Mouse (Mus musculus) layer of hippocampus, adult 9-11 months (tissue): ENCODE measurements around the gene Rhpn2.

Experiments used
- DNase-seq: peaks from one replicate; pipeline ENCODE4 v3.0.0; 2022

The Rhpn2 gene

DNA sequence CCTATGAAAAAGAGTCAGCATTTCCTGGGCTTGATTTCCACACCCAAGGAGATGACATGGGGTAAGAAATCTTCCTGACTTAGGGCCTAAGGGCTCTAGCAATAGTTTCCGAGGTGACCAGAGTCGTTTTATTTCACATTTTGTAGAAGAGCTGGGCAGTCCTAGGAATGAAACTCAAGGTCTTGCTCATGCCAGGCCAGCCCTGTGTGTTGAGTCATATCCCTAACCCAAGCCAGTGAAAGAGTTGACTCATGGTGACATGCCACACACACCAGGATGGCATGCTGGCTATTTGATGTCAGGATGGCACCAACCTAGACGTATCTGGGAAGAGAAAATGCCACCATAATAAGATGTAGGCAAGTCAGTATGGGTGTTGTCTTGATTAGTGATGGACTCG is 15.1 kb downstream of the Rhpn2 start:
- no peak for DNase-seq

DNA sequence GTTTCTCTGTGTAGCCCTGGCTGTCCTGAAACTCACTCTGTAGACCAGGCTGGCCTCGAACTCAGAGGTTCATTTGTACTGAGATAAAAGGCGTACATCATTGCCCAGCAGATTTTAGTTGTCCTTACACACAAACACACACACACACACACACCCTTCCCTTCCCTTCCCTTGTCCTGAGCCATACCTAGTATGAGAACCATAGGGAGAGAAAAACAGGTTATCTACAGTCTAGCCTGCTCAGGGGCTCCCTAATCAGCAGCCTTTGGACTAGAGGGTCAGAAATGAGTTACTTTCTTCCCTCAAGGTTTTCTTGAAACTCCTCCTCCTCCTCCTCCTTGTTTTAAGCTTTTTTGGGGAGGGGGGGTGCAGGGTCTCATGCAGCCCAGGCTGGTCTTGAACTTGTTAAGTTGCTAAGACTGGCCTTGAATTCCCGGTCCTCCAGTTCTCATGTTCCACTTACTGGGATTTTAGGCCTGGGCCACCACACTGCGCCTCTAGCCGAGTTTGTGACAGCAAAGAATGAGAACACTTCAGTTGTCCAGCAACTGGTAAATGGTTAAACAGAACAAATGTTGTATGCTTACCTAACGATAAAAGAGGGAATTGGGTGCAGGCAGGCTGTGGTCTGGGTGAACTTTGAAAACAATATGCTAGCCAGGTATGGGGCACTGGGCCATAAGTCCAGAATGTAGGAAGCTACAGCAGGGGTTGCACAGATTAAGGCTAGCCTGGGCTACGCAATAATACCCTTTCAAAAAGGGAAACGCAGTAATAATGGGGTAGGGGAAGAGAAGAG is 16.1 kb downstream of the Rhpn2 start:
- no peak for DNase-seq

DNA sequence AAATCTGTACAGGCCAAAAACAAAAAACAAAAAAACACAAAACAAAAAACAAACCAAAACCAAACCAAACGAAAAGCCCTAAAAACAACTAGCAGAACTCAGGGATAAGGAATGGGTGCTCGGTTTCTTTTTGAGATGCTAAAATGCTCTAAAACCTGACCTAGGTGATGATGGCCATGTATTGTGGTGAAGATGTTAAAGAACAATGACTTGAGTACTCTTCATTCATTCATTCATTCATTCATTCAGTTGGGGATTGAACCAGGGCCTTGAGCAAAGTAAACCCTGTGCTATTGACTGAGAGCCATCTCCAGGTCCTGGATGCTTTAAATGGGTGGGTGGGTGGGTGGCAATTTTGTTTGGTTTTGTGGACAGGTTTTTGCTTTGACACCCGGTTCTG is 17.2 kb downstream of the Rhpn2 start:
- no peak for DNase-seq

DNA sequence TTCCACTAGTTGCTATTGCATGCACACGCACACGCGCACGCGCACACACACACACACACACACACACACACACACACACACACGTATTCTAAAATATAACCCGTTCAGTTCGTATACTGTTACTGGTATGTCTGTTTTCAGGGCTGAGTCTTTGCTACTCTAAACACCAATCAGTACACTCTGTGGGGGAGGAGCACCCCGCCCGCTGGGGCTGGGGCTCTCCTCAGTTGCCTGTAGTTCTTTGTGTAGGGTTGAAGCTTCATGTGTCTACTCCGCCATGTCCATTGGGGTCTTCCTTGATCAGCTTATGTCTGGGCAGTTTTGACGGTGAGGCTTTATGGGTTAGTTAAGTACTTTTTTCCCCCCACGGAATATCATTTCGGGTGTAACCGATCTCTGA is 19.3 kb downstream of the Rhpn2 start:
- DNase-seq: no peak

DNA sequence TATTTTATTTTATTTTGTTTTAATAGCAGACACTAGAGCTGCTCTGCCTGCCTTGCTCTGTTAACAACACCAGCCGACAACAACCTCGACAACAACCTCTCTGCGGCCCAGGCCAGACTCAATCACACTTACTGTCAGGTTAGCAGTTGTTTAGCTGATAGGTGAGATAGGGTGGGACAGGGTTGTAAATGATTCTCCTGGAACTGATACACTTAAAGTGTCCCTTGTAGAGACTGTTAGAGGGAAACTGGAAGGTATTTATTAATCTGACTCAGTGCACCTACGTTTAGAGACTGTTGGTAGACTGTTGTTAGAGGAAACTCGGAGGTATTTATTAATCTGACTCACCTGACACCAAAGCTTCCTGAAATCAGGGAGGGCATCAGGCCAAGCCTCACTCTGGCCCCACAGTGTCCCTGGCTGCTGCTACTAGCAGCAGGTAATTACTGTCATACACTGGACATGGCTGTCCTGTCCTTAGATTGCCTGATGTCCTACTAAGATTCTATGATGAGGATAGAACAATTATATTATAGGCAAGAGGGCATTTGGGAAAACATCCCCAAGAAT is 21.4 kb downstream of the Rhpn2 start:
- DNase-seq: no peak

DNA sequence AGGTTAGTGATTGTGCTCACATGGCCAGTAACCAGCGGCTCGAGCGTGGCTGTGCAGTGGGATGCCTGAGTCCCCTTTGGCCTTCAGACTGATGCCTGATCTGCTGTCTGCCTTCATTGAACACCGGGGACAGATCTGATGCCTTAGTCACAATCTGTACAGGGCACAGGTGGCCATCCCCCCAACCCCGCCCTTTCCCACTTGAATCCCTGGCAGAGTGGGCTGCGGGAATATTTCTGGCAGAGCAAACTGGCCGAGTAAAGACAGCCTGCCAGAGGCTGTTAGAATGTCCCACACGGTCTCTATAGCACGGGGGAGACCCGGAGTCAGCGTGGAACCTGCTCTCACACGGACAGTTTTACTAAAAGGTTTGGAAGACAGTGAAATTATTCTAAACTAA is 23.7 kb downstream of the Rhpn2 start:
- DNase-seq: no peak

DNA sequence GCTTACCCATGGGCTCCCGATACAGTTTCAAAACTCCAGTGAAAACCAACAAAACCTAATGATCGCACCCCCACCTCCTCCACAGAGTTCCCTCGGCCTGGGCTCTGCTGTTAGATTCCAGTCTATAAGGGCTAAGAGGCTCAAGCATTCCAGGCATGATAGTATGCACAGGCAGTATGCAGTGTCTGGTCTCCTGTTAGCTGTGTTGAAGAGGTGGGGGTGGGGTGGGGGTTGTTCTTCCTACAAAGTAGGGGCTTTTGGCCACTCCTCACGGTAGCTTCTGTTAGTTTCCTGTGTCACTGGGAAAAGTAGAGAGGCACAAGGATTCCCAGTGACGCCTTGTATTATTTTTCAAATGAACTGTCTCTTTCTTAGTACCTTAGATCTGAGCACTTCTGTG is 28.3 kb downstream of the Rhpn2 start:
- no peak for DNase-seq

DNA sequence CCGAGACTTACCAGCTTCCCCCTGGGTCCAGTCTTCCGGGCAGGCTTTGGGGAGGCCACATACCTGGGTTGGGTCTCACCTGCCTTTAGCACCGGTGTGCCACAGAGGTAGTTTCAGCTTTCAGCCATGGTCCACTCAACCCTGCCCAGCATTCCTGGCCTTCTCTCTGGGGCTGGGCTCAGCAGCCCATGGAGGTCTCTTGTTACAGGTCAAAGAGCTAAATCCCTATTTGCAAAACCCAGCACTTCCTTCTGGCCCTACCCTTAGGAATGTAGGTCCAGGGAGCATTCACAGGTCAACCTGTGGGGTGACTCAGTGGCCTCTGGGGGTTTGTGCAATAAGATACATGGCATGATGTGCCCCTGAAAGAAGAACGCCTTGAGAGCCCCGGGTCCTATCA is 28.9 kb downstream of the Rhpn2 start:
- DNase-seq: no peak

DNA sequence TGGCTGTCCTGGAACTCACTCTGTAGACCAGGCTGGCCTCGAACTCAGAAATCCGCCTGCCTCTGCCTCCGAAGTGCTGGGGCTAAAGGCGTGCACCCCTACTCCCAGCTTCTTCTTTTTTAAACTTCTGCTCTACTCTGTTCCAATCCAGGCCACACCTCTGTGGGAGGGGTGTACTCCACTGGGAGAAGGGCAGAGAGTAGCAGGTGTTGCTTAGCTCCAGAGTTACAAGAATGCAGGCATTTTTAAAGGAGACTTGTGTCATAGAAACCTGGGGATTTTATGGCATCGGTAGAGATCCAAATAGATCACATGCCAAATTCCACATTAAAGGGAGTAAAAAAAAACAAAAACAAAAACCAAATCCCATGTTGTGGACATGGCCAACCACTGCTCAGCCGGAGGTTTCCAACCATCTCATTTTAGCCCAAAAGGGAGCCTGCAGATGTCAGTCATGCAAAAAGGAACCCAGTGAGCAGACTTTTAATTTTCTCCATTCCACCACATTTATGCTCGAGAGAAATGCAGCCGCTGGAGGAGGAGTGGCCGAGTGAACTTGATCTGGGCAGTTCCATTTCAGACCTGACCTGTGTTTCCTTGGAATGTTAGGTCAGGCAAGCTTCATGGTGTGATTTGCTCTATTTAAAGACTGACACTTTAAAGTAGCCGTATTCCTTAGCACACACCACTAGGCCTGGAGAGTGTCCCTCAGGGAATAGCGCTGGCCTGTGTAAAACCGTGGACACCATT is 31.4 kb downstream of the Rhpn2 start:
- no peak for DNase-seq

DNA sequence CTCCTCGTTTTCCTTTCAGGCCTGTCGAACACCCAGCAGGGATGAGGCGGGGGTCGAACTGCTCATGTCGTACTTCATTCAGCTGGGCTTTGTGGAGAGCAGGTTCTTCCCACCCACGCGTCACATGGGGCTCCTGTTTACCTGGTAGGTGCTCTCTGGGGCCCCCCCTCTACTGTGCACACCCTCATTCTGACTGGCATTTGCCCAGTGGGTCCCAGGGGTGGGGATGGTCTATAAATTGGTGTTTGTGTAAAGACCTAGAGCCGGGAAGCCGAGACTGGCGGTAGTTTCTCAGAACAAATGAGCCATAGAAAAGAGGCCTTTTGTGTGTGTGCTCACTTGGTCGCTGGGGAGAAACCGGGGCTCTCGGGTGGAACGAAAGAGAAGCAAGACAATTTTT is 37.1 kb downstream of the Rhpn2 start:
- no peak for DNase-seq

DNA sequence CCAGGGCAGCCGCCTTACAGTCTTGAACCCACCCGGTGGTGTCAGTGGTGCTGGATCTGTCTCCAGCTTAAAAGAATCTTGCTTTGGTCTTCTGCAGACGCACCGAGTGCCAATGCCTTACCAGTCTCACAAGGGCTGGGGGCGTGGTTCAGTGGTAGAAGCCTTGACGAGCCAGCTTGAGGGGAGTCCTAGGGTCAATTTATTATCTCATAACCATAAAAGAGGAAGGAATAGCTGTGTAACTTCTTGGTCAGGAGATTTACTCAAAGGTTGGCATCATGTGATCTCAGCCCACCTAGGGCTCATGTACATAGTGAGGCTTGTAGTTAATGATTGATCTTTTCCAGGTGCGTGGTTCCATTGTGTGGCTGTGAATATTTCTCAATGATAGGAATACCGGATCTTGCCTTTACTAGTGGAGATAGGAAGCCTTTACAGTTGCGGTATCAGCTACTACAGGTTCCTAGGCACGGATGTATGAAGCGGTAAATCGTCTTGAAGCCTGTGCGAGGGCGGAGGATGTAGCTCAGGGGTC is 38.6 kb downstream of the Rhpn2 start:
- DNase-seq: no peak

DNA sequence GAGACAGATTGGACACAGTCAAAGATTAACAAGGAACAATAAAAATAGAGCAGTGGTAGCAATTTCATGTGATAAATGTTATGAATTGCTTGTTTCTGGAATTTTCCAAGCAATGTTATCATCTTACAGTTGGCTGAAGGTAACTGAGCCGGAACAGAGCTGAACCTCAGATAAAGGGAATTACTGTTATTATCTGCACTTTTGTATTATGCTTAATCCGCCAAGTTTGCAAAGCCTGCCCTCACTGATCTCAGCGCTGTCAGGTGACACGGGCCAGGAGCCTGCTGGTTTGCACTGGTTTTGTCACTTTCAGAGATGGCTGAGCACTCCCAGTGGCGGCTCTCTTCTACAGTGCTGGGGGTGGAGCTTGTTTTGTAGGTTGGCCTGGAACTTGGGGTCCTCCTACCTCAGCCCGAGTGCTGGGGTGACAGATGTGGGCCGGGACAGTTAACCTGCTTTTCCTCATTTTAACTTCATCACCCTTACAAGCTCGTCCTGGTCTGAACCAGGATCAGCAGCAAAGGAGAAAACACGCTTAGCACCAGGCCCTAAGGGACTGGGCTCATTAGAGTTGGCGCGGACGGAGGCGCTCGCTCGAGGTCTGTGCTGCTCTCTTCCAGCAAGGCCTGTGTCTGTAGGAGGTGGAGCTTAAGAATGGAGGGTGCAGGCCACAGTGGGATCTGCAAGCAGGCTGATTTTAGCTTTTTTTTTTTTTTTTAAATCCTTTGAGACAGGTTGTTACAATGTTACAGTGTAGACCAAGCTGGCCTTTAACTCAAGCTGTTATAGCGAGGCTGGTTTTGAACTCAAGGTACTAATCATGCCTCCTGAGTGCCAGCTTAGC is 39.4 kb downstream of the Rhpn2 start:
- DNase-seq: no peak

DNA sequence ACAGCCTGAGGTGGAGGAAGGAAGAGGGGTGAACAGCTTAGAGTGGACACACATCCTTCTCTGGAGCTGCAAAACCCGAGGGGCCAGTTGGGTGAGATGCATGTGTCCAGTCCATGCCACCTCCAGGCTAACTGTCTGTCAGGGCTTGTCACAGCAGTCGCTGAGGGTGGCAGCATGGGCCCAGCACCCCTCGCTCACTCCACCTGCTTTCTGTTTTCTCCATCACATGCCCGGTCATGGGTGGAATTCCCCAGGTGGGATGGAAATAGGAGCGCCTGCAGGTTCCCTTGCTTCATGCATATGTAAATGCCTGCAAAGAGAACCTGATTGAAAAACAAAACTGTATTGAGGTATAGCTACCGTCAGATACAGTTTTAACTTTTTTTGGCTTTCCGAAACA is 40.3 kb downstream of the Rhpn2 start:
- DNase-seq: no peak

DNA sequence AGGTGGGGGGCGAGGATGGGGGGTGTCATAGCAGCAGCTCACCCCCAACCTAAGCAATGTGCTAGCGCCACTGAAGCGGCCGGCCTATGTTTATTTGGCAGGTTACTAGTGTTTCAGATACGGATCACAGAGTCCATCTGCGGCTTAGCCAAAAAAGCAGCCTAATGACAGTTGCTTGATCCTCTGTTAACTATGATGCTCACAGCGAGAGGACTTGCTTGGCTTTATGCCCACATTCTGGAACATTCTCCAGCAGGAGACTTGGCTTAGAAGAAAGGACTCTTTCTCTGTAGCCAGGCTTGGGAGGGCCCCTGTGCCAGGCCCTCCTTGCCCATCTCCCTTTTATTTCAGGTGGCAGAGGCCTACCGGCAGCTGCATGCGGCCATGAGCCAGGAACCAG is 42.7 kb downstream of the Rhpn2 start:
- no peak for DNase-seq

DNA sequence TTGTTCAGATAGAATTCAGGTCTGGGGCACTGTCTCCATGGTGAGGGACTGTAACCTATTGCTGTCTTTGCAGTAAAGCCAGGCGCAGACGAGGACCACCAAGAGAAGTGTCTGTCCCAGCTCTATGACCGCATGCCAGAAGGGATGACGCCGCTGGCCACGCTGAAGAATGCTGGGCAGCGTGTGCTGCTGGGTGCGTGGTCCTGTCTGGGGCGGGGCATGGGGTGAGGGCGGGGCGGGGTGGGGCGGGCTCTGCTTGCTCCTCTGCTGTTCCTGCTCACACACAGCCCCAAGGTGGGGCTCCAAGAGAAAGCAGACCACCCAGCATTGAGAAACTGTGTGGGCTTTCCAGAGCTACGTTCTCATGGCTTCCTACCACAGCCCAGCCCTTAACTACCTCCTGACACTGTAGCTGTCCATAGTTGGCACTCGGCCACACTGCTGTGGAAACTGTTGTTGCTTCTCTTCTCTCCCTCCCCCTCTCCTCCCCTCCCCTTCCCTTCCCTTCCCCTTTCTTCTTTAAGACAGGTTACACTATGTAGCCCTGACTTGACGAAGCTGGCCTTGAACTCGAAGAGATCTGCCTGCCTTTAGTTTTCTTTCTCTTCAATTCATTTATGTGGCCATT is 45.6 kb downstream of the Rhpn2 start:
- DNase-seq: no peak

DNA sequence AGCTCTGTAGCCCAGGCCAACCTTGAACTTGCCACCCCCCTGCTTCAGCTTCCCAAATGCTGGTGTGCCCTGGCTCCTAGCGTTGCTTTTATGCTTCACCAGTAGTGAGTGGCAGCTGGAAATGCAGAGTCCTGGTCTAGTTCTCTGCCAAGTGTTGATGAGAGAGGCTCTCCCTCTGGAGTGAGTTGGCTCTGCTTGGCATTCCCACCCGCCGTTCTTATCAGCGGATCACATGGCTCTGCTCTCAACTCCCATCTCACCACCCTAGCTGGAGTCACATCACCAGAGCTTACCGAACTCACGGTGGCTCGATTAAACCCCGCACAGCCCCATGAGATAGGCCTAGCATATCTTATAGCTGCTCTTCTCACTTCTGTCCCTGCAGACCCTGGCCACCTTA is 46.4 kb downstream of the Rhpn2 start:
- DNase-seq: no peak

DNA sequence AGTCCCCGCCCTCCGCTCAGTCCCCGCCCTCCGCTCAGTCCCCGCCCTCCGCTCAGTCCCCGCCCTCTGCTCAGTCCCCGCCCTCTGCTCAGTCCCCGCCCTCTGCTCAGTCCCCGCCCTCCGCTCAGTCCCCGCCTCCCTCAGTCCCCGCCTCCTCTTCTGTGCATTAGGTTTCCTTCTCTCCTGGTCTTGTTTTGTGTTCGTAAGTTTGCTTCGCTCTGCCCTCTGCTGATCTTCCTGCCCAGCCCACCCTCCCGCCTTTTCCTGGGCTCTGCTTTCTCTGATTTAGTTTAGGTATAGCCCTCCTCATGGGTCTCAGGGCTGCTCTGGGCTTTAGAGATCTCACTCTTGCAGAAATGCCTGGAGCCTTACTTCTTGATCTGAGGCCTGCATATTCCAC is 47.9 kb downstream of the Rhpn2 start:
- DNase-seq: no peak

DNA sequence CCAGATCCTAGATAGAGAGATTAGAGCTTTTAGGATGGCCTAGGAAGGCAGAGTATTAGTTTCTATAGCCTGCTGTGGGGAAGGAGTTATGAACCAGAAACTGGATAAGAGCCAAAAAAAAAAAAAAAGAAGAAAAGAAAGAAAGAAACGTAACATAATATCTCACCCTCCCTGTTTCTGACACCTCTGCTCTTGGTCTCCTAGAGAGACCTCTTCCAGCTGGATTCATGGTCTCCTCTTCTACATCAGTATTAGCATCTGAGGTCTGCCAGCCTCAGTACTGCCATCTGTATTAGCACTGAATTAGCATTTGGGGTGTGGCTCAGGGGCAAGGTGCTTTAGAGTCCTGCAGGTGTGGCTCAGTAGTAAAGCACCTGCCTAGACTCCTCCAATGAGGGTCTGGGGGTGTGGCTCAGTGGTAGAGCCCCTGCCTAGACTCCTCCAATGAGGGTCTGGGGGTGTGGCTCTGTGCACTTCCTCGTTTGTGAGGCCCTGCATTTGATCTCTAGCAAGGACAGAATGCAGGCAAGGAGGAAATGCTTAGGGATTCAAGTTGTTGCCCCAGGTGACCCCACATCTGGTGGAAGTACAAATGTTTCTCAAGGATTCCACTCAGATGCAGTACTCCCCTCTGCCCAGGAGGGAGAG is 48.9 kb downstream of the Rhpn2 start:
- no peak for DNase-seq

DNA sequence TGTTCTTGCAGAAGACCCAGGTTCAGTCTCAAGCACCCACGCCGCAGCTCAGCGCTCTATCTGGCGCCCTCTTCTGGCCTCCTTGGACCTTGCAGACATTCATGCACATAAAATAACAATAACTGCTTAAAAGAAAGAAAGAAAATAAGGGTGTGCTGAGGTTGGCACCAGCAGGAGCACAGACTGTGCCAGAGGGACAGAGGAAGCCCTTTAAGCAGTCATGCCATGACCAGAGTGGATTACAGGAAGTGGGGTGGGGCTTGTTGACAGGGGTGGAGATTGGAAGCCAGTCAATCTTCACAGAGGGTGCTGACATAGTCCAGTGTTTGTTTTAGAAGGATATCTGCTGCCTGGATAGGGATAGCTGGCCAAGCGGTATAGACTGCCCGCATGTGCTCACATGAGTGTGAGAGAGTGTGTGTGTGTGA is 52.6 kb downstream of the Rhpn2 start:
- no peak for DNase-seq

DNA sequence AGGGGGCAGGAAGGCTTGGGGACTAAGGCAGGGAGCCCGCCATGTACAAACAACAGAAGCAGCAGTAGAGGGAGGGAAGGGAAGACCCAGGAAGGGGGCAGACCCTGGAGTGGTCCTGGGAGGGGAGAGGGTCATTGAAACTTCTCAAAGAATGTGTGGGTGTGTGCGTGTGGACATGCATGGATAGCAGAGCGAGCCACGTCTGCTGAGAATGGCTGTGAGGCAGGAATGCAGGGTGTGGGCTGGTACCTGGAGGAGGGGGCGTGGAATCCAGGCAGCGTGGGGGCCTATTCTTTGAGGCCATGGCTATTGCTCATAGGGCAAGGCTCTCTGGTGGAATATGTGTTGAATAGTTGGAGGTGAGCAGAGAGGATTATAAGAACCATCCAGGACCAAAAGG is 54.7 kb downstream of the Rhpn2 start:
- DNase-seq: no peak

DNA sequence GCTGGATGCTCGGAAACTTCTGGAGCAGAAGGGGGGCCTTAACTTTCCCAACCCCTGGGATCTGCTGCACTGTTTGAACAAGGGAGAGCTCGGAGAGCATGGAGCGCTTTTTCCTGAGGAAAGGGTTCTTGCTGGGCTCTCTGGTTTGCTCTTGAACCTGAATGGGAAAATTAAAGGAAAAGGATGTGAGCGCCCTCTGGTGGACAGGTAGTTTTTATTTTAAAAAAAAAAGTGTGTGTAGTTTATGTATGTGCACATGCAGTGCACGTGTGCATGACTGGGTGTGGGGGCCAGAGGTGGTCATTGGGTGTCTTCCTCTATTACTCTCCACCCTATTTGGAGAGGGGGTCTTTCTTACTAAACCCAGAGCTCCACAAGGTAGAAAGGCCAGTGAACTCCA is 59.0 kb downstream of the Rhpn2 start:
- no peak for DNase-seq
